Mouse (Mus musculus): ENCODE measurements around the gene Prss8. TPM values are rescaled to one million over a fixed set of nuclear protein-coding genes. Genes with fewer than 3 reads are reported as not detected.

The Prss8 gene
- polyA plus RNA-seq, 1 experiment from 2014 or later, result 64.4 TPM

DNA sequence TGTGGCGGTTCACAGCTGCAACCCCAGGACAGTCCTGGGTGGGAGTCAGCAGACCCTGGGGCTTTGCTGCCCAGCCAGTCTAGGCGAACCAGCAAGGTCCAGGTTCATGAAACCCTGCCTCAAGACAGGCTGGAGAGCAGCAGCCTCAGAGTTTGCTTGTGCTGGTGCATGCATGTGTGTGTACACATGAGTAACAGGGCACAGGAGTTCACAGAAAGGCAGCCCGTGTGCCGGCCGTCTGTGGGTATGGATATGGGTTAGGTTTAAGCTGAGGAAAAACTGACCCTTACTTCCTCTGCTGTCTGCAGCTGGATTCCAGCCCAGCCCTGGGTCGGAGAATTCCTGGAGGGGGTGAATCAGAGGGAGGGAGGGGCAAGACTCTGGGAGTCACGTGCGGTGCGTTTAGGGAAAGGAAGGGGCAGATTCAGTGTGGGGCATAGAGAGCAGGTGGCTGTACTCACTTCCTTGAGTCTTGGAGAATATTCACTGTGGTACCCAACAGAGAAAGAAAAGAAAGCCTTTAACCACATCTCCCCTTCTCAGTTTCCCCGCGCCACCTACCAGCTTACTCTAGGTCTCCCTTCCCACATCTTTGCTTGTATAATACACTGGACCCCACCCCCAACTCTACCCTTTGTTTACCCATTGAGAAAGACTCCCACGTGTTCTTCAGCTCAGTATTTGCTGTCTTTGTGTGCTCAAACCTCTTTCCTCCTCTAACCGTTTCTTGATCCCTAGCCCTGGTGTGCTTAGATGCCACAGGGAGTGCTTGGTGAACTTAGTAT, 1.6 kb upstream of the Prss8 start:
- no peaks in the 10 kb centered on the region for H3K27me3 ChIP-seq (replicated peaks; ENCODE audit: control insufficient read depth, insufficient read depth, low read length)
- WGBS, result 21% methylated on average over 13 of the region's 13 CpGs
- TF ChIP-seq CTCF (IDR thresholded peaks at IDR 0.05; ENCODE audit: low read depth), result no peak
- no peak overlapping the region; the same call in 1 of the 2 replicates for H3K27ac ChIP-seq (ENCODE audit: low read depth, low read length)
- ATAC-seq, result no peak
- H3K4me1 ChIP-seq (replicated peaks; ENCODE audit: control insufficient read depth, insufficient read depth, low read length), result peaks cover 4% of the 10 kb centered on the region; the same call in 1 of the 2 replicates
- no peak overlapping the region for H3K9ac ChIP-seq (ENCODE audit: low read depth, low read length)
- H3K4me2 ChIP-seq (replicated peaks; ENCODE audit: low read depth), result peak overlapping the region; percentile 28
- 0 out of 2 replicates have a peak, but pooled peaks cover under 1% of the 10 kb centered on the region for H3K36me3 ChIP-seq (ENCODE audit: control insufficient read depth, insufficient read depth)
- H3K9me3 ChIP-seq (ENCODE audit: control insufficient read depth), result no peaks in the 10 kb centered on the region
- H3K4me3 ChIP-seq (ENCODE audit: low read depth, low read length), result no peak overlapping the region

DNA sequence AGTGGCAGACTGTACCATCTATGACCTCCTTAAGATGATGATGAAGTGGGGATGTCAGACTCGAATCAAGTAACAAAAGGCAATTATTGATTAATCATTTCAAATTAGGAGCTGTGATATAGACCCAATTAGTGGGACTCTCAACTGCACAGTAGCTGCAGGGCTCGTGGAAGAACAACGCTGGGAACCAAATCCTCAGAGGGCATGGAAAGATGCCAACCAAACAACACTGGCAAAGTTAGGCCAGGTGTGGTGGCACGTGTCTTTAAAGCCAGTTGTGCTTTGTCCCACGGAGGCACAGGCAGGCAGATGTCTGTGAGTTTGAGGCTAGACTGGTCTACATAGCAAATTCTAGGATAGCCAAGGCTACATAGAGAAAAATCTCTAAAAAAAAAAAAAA, 732 bp upstream of the Prss8 start:
- ATAC-seq, result no peak
- Histone ChIP-seq H3K4me2 (replicated peaks; ENCODE audit: low read depth) (no peak overlapping the region), H3K27ac (ENCODE audit: low read depth, low read length) (no peak overlapping the region), H3K9ac (ENCODE audit: low read depth, low read length) (no peak overlapping the region), H3K36me3 (ENCODE audit: control insufficient read depth, insufficient read depth) (peaks cover 10% of the 10 kb centered on the region; the same call in 1 of the 2 replicates), H3K4me1 (replicated peaks; ENCODE audit: control insufficient read depth, insufficient read depth, low read length) (peaks cover 4% of the 10 kb centered on the region; the same call in 1 of the 2 replicates), H3K27me3 (replicated peaks; ENCODE audit: control insufficient read depth, insufficient read depth, low read length) (no peaks in the 10 kb centered on the region), H3K9me3 (ENCODE audit: control insufficient read depth) (no peaks in the 10 kb centered on the region), H3K4me3 (ENCODE audit: low read depth, low read length) (no peak overlapping the region)
- WGBS, result 68% methylated on average over 5 of the region's 5 CpGs
- TF ChIP-seq CTCF (IDR thresholded peaks at IDR 0.05; ENCODE audit: low read depth), result no peak

DNA sequence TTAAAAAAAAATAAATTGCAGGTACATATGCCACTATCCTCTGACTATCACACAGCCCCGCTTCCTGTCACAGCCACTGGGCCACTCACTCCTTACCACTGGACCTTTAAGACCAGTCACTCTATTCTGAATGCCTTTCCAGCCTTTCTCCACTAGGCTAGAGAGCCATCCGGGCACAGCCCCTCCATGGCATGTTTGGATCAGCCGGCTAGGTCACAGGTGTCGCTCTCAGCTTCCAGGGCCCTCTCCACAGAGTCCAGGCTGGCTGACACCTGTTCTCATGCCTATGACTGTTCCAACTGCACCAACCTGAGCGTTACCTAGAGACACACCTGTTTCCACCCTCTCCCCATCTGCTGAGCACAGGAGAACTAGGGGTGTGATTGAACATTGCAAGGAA, 1.3 kb downstream of the Prss8 start:
- Histone ChIP-seq H3K4me2 (replicated peaks; ENCODE audit: low read depth) (peak overlapping the region; percentile 68), H3K4me1 (replicated peaks; ENCODE audit: control insufficient read depth, insufficient read depth, low read length) (peaks cover 5% of the 10 kb centered on the region; the same call in 1 of the 2 replicates), H3K27me3 (replicated peaks; ENCODE audit: control insufficient read depth, insufficient read depth, low read length) (no peaks in the 10 kb centered on the region), H3K4me3 (ENCODE audit: low read depth, low read length) (peak overlapping the region; percentile 54), H3K9me3 (ENCODE audit: control insufficient read depth) (no peaks in the 10 kb centered on the region), H3K36me3 (ENCODE audit: control insufficient read depth, insufficient read depth) (peaks cover 10% of the 10 kb centered on the region; the same call in 1 of the 2 replicates), H3K9ac (ENCODE audit: low read depth, low read length) (peak overlapping the region; percentile 67; the same call in 1 of the 2 replicates), H3K27ac (ENCODE audit: low read depth, low read length) (peak overlapping the region; percentile 84)
- peak; percentile 20 for ATAC-seq
- peak; percentile 41 for TF ChIP-seq CTCF (IDR thresholded peaks at IDR 0.05; ENCODE audit: low read depth)
- 25% methylated on average over 5 of the region's 5 CpGs for WGBS

DNA sequence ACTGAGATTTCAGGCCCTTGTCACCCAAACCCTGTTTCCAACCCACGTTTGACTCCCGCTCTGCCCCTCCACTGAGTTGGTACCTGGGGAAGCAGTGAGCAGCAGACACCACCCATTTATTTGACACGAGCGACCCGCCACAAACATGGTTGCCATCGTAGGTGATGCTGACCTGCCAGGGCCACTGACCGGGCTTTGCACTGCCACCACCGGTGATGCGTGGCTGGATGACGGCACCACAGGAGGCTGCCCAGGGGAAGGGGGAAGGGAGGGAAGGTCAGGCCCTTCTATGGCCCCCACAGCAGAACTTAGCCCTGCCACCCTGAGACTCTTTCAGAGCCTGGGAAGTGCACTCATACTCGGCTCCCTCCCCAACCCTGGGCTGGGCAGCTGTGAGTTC, 2.2 kb downstream of the Prss8 start:
- Histone ChIP-seq H3K27me3 (replicated peaks; ENCODE audit: control insufficient read depth, insufficient read depth, low read length) (no peaks in the 10 kb centered on the region), H3K4me2 (replicated peaks; ENCODE audit: low read depth) (peak overlapping the region; percentile 68), H3K9me3 (ENCODE audit: control insufficient read depth) (no peaks in the 10 kb centered on the region), H3K27ac (ENCODE audit: low read depth, low read length) (peak overlapping the region; percentile 84), H3K4me1 (replicated peaks; ENCODE audit: control insufficient read depth, insufficient read depth, low read length) (peaks cover 12% of the 10 kb centered on the region; the same call in 1 of the 2 replicates), H3K36me3 (ENCODE audit: control insufficient read depth, insufficient read depth) (peaks cover 10% of the 10 kb centered on the region; the same call in 1 of the 2 replicates), H3K9ac (ENCODE audit: low read depth, low read length) (peak overlapping the region; percentile 31; the same call in 1 of the 2 replicates), H3K4me3 (ENCODE audit: low read depth, low read length) (peak overlapping the region; percentile 54; the same call in 1 of the 2 replicates)
- no peak for TF ChIP-seq CTCF (IDR thresholded peaks at IDR 0.05; ENCODE audit: low read depth)
- 75% methylated on average over 11 of the region's 11 CpGs for WGBS
- no peak for ATAC-seq

DNA sequence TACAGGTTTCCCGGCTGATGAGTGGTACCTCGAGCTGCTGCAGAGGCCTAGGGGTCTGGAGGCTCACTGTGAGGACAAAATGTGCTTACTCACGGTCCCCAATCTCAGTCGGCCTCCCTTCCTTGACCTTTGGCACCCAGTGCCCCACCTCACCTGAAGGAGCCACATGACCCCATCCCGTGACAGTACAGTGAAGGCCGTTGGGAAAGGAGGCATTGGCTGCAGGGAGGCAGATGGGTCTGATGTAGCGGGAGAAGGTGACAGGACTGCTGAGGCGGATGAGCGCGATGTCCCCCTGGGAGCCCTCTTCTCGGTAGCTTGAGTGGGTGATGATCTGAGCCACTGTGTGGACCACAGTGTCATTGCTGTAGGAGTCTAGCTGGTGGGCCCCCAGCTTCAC, 3.1 kb downstream of the Prss8 start:
- Histone ChIP-seq H3K4me3 (ENCODE audit: low read depth, low read length) (no peak overlapping the region), H3K4me1 (replicated peaks; ENCODE audit: control insufficient read depth, insufficient read depth, low read length) (peaks cover 12% of the 10 kb centered on the region; the same call in 1 of the 2 replicates), H3K27ac (ENCODE audit: low read depth, low read length) (peak overlapping the region; percentile 84), H3K9ac (ENCODE audit: low read depth, low read length) (no peak overlapping the region), H3K36me3 (ENCODE audit: control insufficient read depth, insufficient read depth) (peaks cover 10% of the 10 kb centered on the region; the same call in 1 of the 2 replicates), H3K9me3 (ENCODE audit: control insufficient read depth) (no peaks in the 10 kb centered on the region), H3K27me3 (replicated peaks; ENCODE audit: control insufficient read depth, insufficient read depth, low read length) (no peaks in the 10 kb centered on the region), H3K4me2 (replicated peaks; ENCODE audit: low read depth) (peak overlapping the region; percentile 68)
- 63% methylated on average over 11 of the region's 11 CpGs for WGBS
- TF ChIP-seq CTCF (IDR thresholded peaks at IDR 0.05; ENCODE audit: low read depth), result no peak
- ATAC-seq, result peak; percentile 25

DNA sequence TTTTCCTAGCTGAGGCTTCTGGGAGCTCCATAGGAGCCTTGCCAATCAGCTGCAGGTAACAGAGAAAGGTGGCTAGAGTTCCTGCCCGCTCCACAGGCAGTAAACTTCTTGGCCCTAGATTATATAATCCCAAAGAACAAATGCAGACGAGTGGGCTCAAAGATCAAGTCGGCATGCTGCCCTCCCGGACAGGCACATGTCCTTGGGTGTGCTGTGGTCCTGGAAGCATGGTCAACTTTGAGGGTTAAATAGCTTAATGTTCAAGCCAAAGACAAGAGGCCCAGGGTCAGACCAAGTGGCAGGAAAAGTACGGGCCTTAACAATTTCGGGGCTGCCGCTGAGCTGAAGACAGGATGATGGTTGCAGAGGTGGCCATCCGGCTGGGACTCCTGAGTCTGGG, 3.8 kb downstream of the Prss8 start:
- TF ChIP-seq CTCF (IDR thresholded peaks at IDR 0.05; ENCODE audit: low read depth), result no peak
- H3K4me3 ChIP-seq (ENCODE audit: low read depth, low read length), result no peak overlapping the region
- no peaks in the 10 kb centered on the region for H3K9me3 ChIP-seq (ENCODE audit: control insufficient read depth)
- 0 out of 2 replicates have a peak overlapping the region, but pooled peaks have one; percentile 31 for H3K9ac ChIP-seq (ENCODE audit: low read depth, low read length)
- H3K4me2 ChIP-seq (replicated peaks; ENCODE audit: low read depth), result no peak overlapping the region
- H3K4me1 ChIP-seq (replicated peaks; ENCODE audit: control insufficient read depth, insufficient read depth, low read length), result peaks cover 7% of the 10 kb centered on the region; the same call in 1 of the 2 replicates
- no peak for ATAC-seq
- 57% methylated on average over 8 of the region's 8 CpGs for WGBS
- no peaks in the 10 kb centered on the region for H3K27me3 ChIP-seq (replicated peaks; ENCODE audit: control insufficient read depth, insufficient read depth, low read length)
- peaks cover 10% of the 10 kb centered on the region; the same call in 1 of the 2 replicates for H3K36me3 ChIP-seq (ENCODE audit: control insufficient read depth, insufficient read depth)
- H3K27ac ChIP-seq (ENCODE audit: low read depth, low read length), result peak overlapping the region; percentile 84
